Mouse (Mus musculus) spleen, embryonic (tissue): ENCODE measurements around the gene Rpusd1.

ENCODE experiments used
- CTCF ChIA-PET: fragments of 350-600 bp; sonication (Branson Sonifier 250); formaldehyde crosslinking; loops from one replicate; lab custom pipeline; 2022; lab: Charles Lee

Gene Rpusd1

DNA sequence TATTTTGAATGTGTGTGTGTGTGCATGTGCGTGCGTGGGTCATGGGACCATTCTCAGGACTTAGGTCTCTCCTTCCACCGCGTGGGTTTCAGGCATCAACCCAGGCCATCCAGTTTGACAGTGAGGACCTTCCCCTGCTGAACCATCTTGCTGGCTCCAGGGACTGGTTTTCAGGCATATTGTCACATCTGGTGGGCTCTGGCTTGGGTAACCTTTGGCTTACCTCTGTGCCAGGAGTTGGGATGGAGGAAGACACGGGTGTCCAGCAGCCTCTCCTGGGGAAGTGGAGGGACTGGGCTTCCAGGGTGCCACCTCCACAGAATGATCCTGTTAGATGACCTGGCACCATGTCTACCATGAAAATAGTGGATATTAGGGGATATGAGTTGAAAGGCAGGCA, 50.5 kb downstream of the Rpusd1 start:
- CTCF ChIA-PET, result no interaction called here
